Mouse (Mus musculus): ENCODE results near the gene Gzmg. TPM values are rescaled to one million over a fixed set of nuclear protein-coding genes. Genes with fewer than 3 reads are reported as not detected.
A peak's percentile ranks its signal among the peaks of the same experiment; 100 is the strongest.
"Not testable (repeated sequence)": the region's sequence is repeated elsewhere in the genome, so short reads cannot be mapped to it uniquely, and the experiment has no call there.

Gzmg gene
- not detected for total RNA-seq (2021)
- long read RNA-seq, experiment 1, result 0 reads
- long read RNA-seq, experiment 2, result 0 reads

GRCm38 (mm10) chr14:56159479-56159878 lies at the start of gene Gzmg:
Gene Gzmg (minus strand): TSS chr14:56159579.
- DNase-seq (ENCODE audit: low spot score in 2 of 2), result not testable (repeated sequence)

DNA sequence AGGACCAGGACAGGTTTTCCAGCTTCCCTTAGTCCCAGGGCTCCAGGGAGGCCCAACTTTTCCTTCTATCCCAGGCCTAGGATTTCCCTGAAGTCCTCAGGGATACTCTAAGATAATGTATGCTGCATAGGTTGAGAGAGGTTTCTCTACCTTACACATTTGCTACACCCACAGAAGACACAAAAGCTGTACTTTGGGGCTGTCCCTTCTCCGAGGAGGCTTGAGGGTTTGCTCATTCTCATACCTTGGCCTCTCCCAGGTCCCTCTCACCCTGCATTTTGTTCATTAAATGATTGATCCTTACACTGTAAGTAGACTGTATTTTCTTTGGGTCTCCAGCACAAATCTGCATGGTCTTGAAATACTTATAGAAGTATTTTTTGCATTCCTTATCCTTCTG lies 46.2 kb upstream of the Gzmg start:
- DNase-seq (ENCODE audit: low spot score in 2 of 2), result no peak

GRCm38 (mm10) chr14:56205021-56205420 lies 45.6 kb upstream of the Gzmg start:
- not testable (repeated sequence) for DNase-seq (ENCODE audit: low spot score in 2 of 2)

- peak; percentile 67 to 80 for DNase-seq (ENCODE audit: low spot score in 2 of 2)
These were observed 44.6 kb upstream of the Gzmg start for GRCm38 (mm10) chr14:56203975-56204374.

- no peak for DNase-seq (ENCODE audit: low spot score in 2 of 2)
These were observed 27.6 kb upstream of the Gzmg start for GRCm38 (mm10) chr14:56186946-56187345.

DNA sequence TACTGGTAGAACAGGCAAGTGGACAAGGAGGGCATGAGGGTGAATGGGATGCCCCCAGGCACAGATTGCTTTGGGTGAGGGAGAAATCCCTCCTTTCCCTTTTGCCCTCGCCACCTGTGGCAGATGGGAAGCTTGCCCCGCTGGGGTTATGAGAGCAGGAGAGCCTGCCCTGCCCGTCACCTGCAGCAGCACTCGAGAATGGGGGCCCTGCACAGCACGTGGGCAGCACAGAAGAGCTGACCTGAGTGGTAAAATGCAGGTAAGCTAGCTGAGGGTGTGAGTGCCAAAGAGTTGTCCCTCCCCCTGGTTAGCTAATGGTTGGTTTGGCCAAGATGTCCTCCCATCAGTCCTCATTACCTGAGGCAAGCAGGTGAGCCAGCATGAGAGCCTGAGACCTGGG lies 27.1 kb upstream of the Gzmg start:
- DNase-seq (ENCODE audit: low spot score in 2 of 2), result no peak

- peak; percentile 28 to 46 for DNase-seq (ENCODE audit: low spot score in 2 of 2)
These were observed 18.3 kb upstream of the Gzmg start for GRCm38 (mm10) chr14:56177651-56178050.

GRCm38 (mm10) chr14:56174499-56174898 lies 15.1 kb upstream of the Gzmg start, which contains the start of gene Gzmn:
Gene Gzmn (minus strand): TSS chr14:56174599.
- DNase-seq (ENCODE audit: low spot score in 2 of 2), result no peak

DNA sequence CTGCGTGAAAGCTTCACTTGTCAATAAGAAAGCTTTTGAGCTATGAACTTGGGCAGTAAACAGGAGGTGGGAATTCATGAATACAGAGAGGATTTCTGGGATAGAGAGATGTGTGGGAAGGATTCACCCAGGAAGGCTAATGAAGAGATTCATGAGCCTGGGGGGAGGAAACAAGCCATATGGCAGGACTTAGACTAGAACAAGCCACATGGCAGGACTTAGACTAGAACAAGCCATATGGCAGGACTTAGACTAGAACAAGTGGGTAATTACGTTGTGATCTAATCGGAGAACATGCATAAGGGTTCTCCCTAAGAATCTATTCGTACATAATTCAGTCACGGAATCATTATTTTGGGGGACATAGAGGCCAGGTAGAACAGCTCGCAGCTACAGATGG lies 14.0 kb upstream of the Gzmg start:
- no peak for DNase-seq (ENCODE audit: low spot score in 2 of 2)

DNA sequence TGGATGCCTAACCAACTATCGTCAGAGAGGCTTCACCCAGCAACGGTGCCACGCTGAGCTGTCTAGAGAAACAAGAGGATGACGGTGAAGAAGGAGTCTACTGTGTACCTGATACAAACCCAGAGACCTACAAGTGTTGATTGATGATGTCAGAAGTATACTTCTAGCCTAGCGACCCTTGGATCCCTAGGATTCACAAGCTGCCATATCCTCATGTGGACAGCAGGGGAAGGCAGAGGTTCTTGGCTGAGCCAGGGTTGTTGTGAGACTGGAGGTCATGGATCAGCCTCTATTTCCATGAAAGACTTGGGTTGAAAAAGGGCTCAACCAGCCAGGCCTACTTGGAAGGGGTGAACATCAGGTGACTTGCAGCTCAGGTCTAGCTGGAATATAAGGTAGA lies 13.4 kb upstream of the Gzmg start:
- DNase-seq (ENCODE audit: low spot score in 2 of 2), result no peak

DNA sequence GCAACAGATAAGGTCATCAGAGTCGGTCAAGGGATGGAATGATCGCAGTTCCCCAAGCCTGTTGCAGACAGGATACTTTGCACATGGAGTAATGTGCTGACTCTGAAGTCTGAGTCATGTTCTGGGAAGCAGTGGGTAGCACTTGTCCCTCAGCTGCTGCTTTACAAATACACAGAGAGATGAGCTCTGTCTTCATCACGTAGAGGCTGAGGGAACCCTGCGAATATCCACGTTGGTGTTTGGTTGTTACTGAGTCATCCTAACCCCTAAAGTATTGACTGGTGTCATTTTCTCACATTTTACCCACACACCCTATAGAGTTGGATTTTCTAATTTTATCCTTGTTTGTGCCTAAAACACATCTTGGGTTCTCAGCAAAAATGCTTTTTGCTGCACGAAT lies 8.6 kb upstream of the Gzmg start:
- DNase-seq (ENCODE audit: low spot score in 2 of 2), result peak; percentile 17 to 34

- DNase-seq (ENCODE audit: low spot score in 2 of 2), result no peak
These were observed 2.7 kb upstream of the Gzmg start for GRCm38 (mm10) chr14:56162109-56162508.

- no peak for DNase-seq (ENCODE audit: low spot score in 2 of 2)
These were observed 4.0 kb downstream of the Gzmg start for GRCm38 (mm10) chr14:56155340-56155739.

GRCm38 (mm10) chr14:56133675-56134074 lies 25.7 kb downstream of the Gzmg start:
- not testable (repeated sequence) for DNase-seq (ENCODE audit: low spot score in 2 of 2)

- DNase-seq (ENCODE audit: low spot score in 2 of 2), result not testable (repeated sequence)
These were observed 26.9 kb downstream of the Gzmg start, which contains the start of gene Gzmd for GRCm38 (mm10) chr14:56132508-56132907. Gene Gzmd (minus strand): TSS chr14:56132608.

GRCm38 (mm10) chr14:56128341-56128740 lies 31.0 kb downstream of the Gzmg start:
- no peak for DNase-seq (ENCODE audit: low spot score in 2 of 2)

GRCm38 (mm10) chr14:56123516-56123915 lies 35.9 kb downstream of the Gzmg start:
- no peak for DNase-seq (ENCODE audit: low spot score in 2 of 2)

GRCm38 (mm10) chr14:56120525-56120924 lies 38.9 kb downstream of the Gzmg start, which contains the start of gene Gzme:
Gene Gzme (minus strand): TSS chr14:56120625.
- DNase-seq (ENCODE audit: low spot score in 2 of 2), result no peak

DNA sequence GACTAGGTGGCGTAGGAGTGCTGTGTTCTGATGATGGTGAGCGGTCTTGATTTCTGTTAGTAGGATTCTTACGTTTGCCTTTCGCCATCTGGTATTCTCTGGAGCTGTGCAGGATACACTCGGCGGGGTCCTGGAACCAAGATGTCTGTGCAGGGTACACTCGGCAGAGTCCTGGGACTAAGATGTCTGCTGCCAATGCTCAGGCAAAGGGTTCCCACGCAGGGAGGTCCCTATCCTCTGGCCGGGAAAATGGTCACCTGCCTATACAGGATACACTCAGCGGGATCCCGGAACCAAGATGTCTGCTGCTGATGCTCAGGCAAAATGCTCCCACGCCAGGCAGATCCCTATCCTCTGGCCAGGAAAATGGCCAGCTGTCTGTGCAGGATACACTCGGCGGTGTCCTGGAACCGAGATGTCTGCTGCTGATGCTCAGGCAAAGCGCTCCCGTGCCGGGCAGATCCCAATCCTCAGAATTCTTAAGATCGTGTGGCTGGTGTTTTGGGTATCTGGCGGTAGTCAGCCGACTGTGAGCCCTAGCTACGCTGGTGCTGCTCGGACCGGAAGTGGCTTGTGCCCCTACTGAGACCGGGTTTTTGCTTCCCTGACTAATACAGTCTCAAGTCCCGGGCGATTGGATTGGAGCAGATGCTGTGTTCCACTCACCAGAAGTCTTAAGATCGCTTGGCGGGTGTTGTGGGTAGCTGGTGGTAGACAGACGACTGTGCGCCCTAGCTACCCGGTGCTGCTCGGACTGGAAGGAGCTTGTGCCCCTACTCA lies 43.7 kb downstream of the Gzmg start:
- not testable (repeated sequence) for DNase-seq (ENCODE audit: low spot score in 2 of 2)
